Mouse (Mus musculus) lung, embryonic 14.5 days (tissue): ENCODE measurements around the gene Dapp1. TPM values are rescaled to one million over a fixed set of nuclear protein-coding genes. Genes with fewer than 3 reads are reported as not detected.

Source experiments
- ATAC-seq: fragments of 200-750 bp; cut with Nextera tagmentation; 2 replicates; pipeline ENCODE4 v1.8.0; 2017; ENCODE audit warnings: mild to moderate bottlenecking, moderate TSS enrichment, moderate library complexity; ENCODE audit not compliant: insufficient read depth
- DNase-seq: peaks from one replicate; pipeline ENCODE4 v3.0.0-alpha.2; 2015
- H3K27ac ChIP-seq: fragments of 300-500 bp; sonication (generic); 2 replicates; pipeline ENCODE4 v1.5.1; 2014; ENCODE audit warnings: low read depth, mild to moderate bottlenecking, moderate library complexity
- H3K27me3 ChIP-seq: fragments of 300-500 bp; sonication (generic); 2 replicates; pipeline ENCODE4 v1.6.1; 2014; ENCODE audit warnings: low read length, control low read depth; ENCODE audit not compliant: insufficient read depth
- H3K36me3 ChIP-seq: fragments of 300-500 bp; sonication (generic); 2 replicates; pipeline ENCODE4 v1.6.1; 2014; ENCODE audit warnings: control low read depth; ENCODE audit not compliant: insufficient read depth
- H3K4me1 ChIP-seq: fragments of 300-500 bp; sonication (generic); 2 replicates; pipeline ENCODE4 v1.6.1; 2014; ENCODE audit warnings: antibody characterized with exemption, control low read depth; ENCODE audit not compliant: insufficient read depth
- H3K4me2 ChIP-seq: fragments of 300-500 bp; sonication (generic); 2 replicates; pipeline ENCODE4 v1.6.1; 2014; ENCODE audit warnings: mild to moderate bottlenecking
- H3K4me3 ChIP-seq: fragments of 300-500 bp; sonication (generic); 2 replicates; pipeline ENCODE4 v1.5.1; 2014; ENCODE audit warnings: low read depth, low read length
- H3K9ac ChIP-seq: fragments of 300-500 bp; sonication (generic); 2 replicates; pipeline ENCODE4 v1.6.1; 2014
- H3K9me3 ChIP-seq: fragments of 300-500 bp; sonication (generic); 2 replicates; pipeline ENCODE4 v1.6.1; 2016; ENCODE audit warnings: low read depth, low read length, control low read depth
- CTCF ChIP-seq: IDR thresholded peaks from 2 replicates; pipeline ENCODE4 v1.5.1; 2016; ENCODE audit warnings: antibody characterized with exemption, low read depth
- WGBS: fragments of 180-500 bp; shearing (Covaris S2); extraction: QIAGEN DNeasy Blood & Tissue Kit; methylation state at CpG from one replicate; pipeline ENCODE4 v1.1.7; 2014; 5-methylcytosine and 5-hydroxymethylcytosine counted together
- polyA plus RNA-seq: library from polyadenylated mRNA; unstranded; fragments of >200 nt; fragmentation: Nextera tagmentation; extraction: Ambion mirVana; gene quantifications from 2 replicates; pipeline ENCODE4 v1.2.1, GENCODE M21; 2014

The Dapp1 gene
- polyA plus RNA-seq, 1 experiment from 2014 or later = 8.0 TPM

GRCm38 (mm10) chr3:137991183-137991582 is 9.8 kb upstream of the Dapp1 start:
- Histone ChIP-seq H3K4me3 (no peak overlapping the region), H3K4me2 (no peak overlapping the region), H3K27ac (no peak overlapping the region), H3K27me3 (no peaks in the 10 kb centered on the region), H3K9me3 (no peaks in the 10 kb centered on the region), H3K36me3 (no peaks in the 10 kb centered on the region), H3K4me1 (peaks cover 6% of the 10 kb centered on the region; the same call in 1 of the 2 replicates), H3K9ac (no peak overlapping the region)
- DNase-seq = peak; percentile 95
- ATAC-seq = peak; percentile 91
- 15% methylated on average over 11 of the region's 11 CpGs for WGBS
- peak; percentile 96 for TF ChIP-seq CTCF

- H3K9me3 ChIP-seq = no peaks in the 10 kb centered on the region
- H3K9ac ChIP-seq = no peak overlapping the region
- no peak overlapping the region for H3K4me3 ChIP-seq
- no peak overlapping the region for H3K4me2 ChIP-seq
- H3K36me3 ChIP-seq = no peaks in the 10 kb centered on the region
- H3K27ac ChIP-seq = no peak overlapping the region
- no peak for DNase-seq
- no peak for ATAC-seq
- H3K4me1 ChIP-seq = peaks cover 6% of the 10 kb centered on the region; the same call in 1 of the 2 replicates
- no peak for TF ChIP-seq CTCF
- H3K27me3 ChIP-seq = no peaks in the 10 kb centered on the region
- WGBS = 90% methylated on average over 9 of the region's 9 CpGs
These were observed 8.1 kb upstream of the Dapp1 start for GRCm38 (mm10) chr3:137989405-137989804.

- peak overlapping the region; percentile 72 for H3K4me2 ChIP-seq
- H3K9ac ChIP-seq = peak overlapping the region; percentile 66
- no peaks in the 10 kb centered on the region for H3K9me3 ChIP-seq
- H3K36me3 ChIP-seq = no peaks in the 10 kb centered on the region
- 13% methylated on average over 15 of the region's 15 CpGs for WGBS
- peaks cover 5% of the 10 kb centered on the region; the same call in 1 of the 2 replicates for H3K4me1 ChIP-seq
- H3K4me3 ChIP-seq = peak overlapping the region; percentile 43
- H3K27ac ChIP-seq = peak overlapping the region; percentile 74
- DNase-seq (peak; percentile 28), ATAC-seq (0 out of 2 replicates have a peak, but pooled peaks have one; percentile 26)
- TF ChIP-seq CTCF = no peak
- H3K27me3 ChIP-seq = no peaks in the 10 kb centered on the region
These were observed 637 bp downstream of the Dapp1 start for GRCm38 (mm10) chr3:137980435-137981381.

GRCm38 (mm10) chr3:137978233-137978632 is 3.1 kb downstream of the Dapp1 start:
- Histone ChIP-seq H3K4me3 (no peak overlapping the region), H3K9ac (no peak overlapping the region), H3K27ac (no peak overlapping the region), H3K4me1 (peaks cover 7% of the 10 kb centered on the region; the same call in 1 of the 2 replicates), H3K27me3 (no peaks in the 10 kb centered on the region), H3K4me2 (no peak overlapping the region), H3K9me3 (no peaks in the 10 kb centered on the region), H3K36me3 (no peaks in the 10 kb centered on the region)
- no peak for DNase-seq
- ATAC-seq = no peak
- WGBS = 61% methylated on average over 5 of the region's 5 CpGs
- TF ChIP-seq CTCF = no peak

- no peak for ATAC-seq
- no peak for TF ChIP-seq CTCF
- no peak overlapping the region for H3K4me2 ChIP-seq
These were observed 3.7 kb downstream of the Dapp1 start for GRCm38 (mm10) chr3:137977629-137978041.

GRCm38 (mm10) chr3:137976943-137977628 is 4.3 kb downstream of the Dapp1 start:
- no peaks in the 10 kb centered on the region for H3K27me3 ChIP-seq
- no peak overlapping the region for H3K4me3 ChIP-seq
- H3K9ac ChIP-seq = no peak overlapping the region
- no peak for DNase-seq
- no peaks in the 10 kb centered on the region for H3K36me3 ChIP-seq
- ATAC-seq = no peak
- H3K4me2 ChIP-seq = no peak overlapping the region
- WGBS = 57% methylated on average over 9 of the region's 9 CpGs
- H3K9me3 ChIP-seq = no peaks in the 10 kb centered on the region
- H3K27ac ChIP-seq = no peak overlapping the region
- H3K4me1 ChIP-seq = peaks cover 7% of the 10 kb centered on the region; the same call in 1 of the 2 replicates
- no peak for TF ChIP-seq CTCF

More at GRCm38 (mm10) chr3:137977629-137978041, 3.7 kb downstream of the Dapp1 start:
- Histone ChIP-seq H3K4me1 (peaks cover 7% of the 10 kb centered on the region; the same call in 1 of the 2 replicates), H3K36me3 (no peaks in the 10 kb centered on the region), H3K9me3 (no peaks in the 10 kb centered on the region), H3K27ac (no peak overlapping the region), H3K9ac (no peak overlapping the region), H3K27me3 (no peaks in the 10 kb centered on the region), H3K4me3 (no peak overlapping the region)
- DNase-seq = no peak
- 55% methylated on average over 6 of the region's 6 CpGs for WGBS
